Mouse (Mus musculus): Measurements from ENCODE around the gene Tmem201. TPM values are rescaled to one million over a fixed set of nuclear protein-coding genes. Genes with fewer than 3 reads are reported as not detected.
"Not testable (repeated sequence)": the region's sequence is repeated elsewhere in the genome, so short reads cannot be mapped to it uniquely, and the experiment has no call there.

Tmem201 gene
- polyA plus RNA-seq, 1 experiment = 15.7 TPM

GRCm38 (mm10) chr4:149759517-149759916, 21.7 kb upstream of the Tmem201 start:
- H3K27ac ChIP-seq (ENCODE audit: control insufficient read depth, insufficient read depth, low read depth, low read length) = no peak overlapping the region
- H3K36me3 ChIP-seq (ENCODE audit: control insufficient read depth, insufficient read depth, low read length) = no peaks in the 10 kb centered on the region; the same call in none of the 2 replicates
- H3K27me3 ChIP-seq (ENCODE audit: control insufficient read depth, insufficient read depth, low read length) = no peaks in the 10 kb centered on the region
- TF ChIP-seq CTCF (IDR thresholded peaks at IDR 0.05; ENCODE audit: control insufficient read depth, insufficient read depth, insufficient replicate concordance, low read depth, low read length) (no peak), POLR2A (IDR thresholded peaks at IDR 0.05; ENCODE audit: control insufficient read depth, low read depth, low read length) (no peak)
- H3K4me1 ChIP-seq (ENCODE audit: control insufficient read depth, insufficient read depth, low read length) = no peaks in the 10 kb centered on the region
- H3K4me3 ChIP-seq (ENCODE audit: control insufficient read depth, low read depth, low read length) = no peak overlapping the region

GRCm38 (mm10) chr4:149758423-149758822, 20.6 kb upstream of the Tmem201 start:
- no peaks in the 10 kb centered on the region; the same call in none of the 2 replicates for H3K36me3 ChIP-seq (ENCODE audit: control insufficient read depth, insufficient read depth, low read length)
- H3K27me3 ChIP-seq (ENCODE audit: control insufficient read depth, insufficient read depth, low read length) = no peaks in the 10 kb centered on the region
- no peak overlapping the region for H3K27ac ChIP-seq (ENCODE audit: control insufficient read depth, insufficient read depth, low read depth, low read length)
- no peak for TF ChIP-seq POLR2A (IDR thresholded peaks at IDR 0.05; ENCODE audit: control insufficient read depth, low read depth, low read length)
- no peak for TF ChIP-seq CTCF (IDR thresholded peaks at IDR 0.05; ENCODE audit: control insufficient read depth, insufficient read depth, insufficient replicate concordance, low read depth, low read length)
- no peak overlapping the region for H3K4me3 ChIP-seq (ENCODE audit: control insufficient read depth, low read depth, low read length)
- no peaks in the 10 kb centered on the region for H3K4me1 ChIP-seq (ENCODE audit: control insufficient read depth, insufficient read depth, low read length)

- H3K27me3 ChIP-seq (ENCODE audit: control insufficient read depth, insufficient read depth, low read length); H3K4me3 ChIP-seq (ENCODE audit: control insufficient read depth, low read depth, low read length); H3K36me3 ChIP-seq (ENCODE audit: control insufficient read depth, insufficient read depth, low read length); H3K27ac ChIP-seq (ENCODE audit: control insufficient read depth, insufficient read depth, low read depth, low read length); H3K4me1 ChIP-seq (ENCODE audit: control insufficient read depth, insufficient read depth, low read length): not testable (repeated sequence)
Measured at GRCm38 (mm10) chr4:149756546-149756945, 18.7 kb upstream of the Tmem201 start.

- H3K4me3 ChIP-seq (ENCODE audit: control insufficient read depth, low read depth, low read length) = no peak overlapping the region
Measured at GRCm38 (mm10) chr4:149752836-149753235, 15.0 kb upstream of the Tmem201 start.

GRCm38 (mm10) chr4:149752124-149752799, 14.4 kb upstream of the Tmem201 start:
- no peak for TF ChIP-seq POLR2A (IDR thresholded peaks at IDR 0.05; ENCODE audit: control insufficient read depth, low read depth, low read length)
- TF ChIP-seq CTCF (IDR thresholded peaks at IDR 0.05; ENCODE audit: control insufficient read depth, insufficient read depth, insufficient replicate concordance, low read depth, low read length) = peak; percentile 48; the same call in 1 of the 2 replicates
- Histone ChIP-seq H3K4me3 (ENCODE audit: control insufficient read depth, low read depth, low read length) (no peak overlapping the region), H3K27me3 (ENCODE audit: control insufficient read depth, insufficient read depth, low read length) (no peaks in the 10 kb centered on the region), H3K4me1 (ENCODE audit: control insufficient read depth, insufficient read depth, low read length) (no peaks in the 10 kb centered on the region), H3K36me3 (ENCODE audit: control insufficient read depth, insufficient read depth, low read length) (peaks cover 1% of the 10 kb centered on the region), H3K27ac (ENCODE audit: control insufficient read depth, insufficient read depth, low read depth, low read length) (no peak overlapping the region)

More at GRCm38 (mm10) chr4:149752836-149753235, 15.0 kb upstream of the Tmem201 start:
- TF ChIP-seq POLR2A (IDR thresholded peaks at IDR 0.05; ENCODE audit: control insufficient read depth, low read depth, low read length) = no peak
- TF ChIP-seq CTCF (IDR thresholded peaks at IDR 0.05; ENCODE audit: control insufficient read depth, insufficient read depth, insufficient replicate concordance, low read depth, low read length) = no peak
- H3K4me1 ChIP-seq (ENCODE audit: control insufficient read depth, insufficient read depth, low read length) = no peaks in the 10 kb centered on the region
- no peak overlapping the region for H3K27ac ChIP-seq (ENCODE audit: control insufficient read depth, insufficient read depth, low read depth, low read length)
- no peaks in the 10 kb centered on the region for H3K27me3 ChIP-seq (ENCODE audit: control insufficient read depth, insufficient read depth, low read length)
- H3K36me3 ChIP-seq (ENCODE audit: control insufficient read depth, insufficient read depth, low read length) = peaks cover 1% of the 10 kb centered on the region

- H3K4me3 ChIP-seq (ENCODE audit: control insufficient read depth, low read depth, low read length) = no peak overlapping the region
- no peak overlapping the region for H3K27ac ChIP-seq (ENCODE audit: control insufficient read depth, insufficient read depth, low read depth, low read length)
- no peaks in the 10 kb centered on the region for H3K27me3 ChIP-seq (ENCODE audit: control insufficient read depth, insufficient read depth, low read length)
- no peaks in the 10 kb centered on the region for H3K4me1 ChIP-seq (ENCODE audit: control insufficient read depth, insufficient read depth, low read length)
- TF ChIP-seq POLR2A (IDR thresholded peaks at IDR 0.05; ENCODE audit: control insufficient read depth, low read depth, low read length) (no peak), CTCF (IDR thresholded peaks at IDR 0.05; ENCODE audit: control insufficient read depth, insufficient read depth, insufficient replicate concordance, low read depth, low read length) (no peak)
- H3K36me3 ChIP-seq (ENCODE audit: control insufficient read depth, insufficient read depth, low read length) = 0 out of 2 replicates have a peak, but pooled peaks cover 1% of the 10 kb centered on the region
Measured at GRCm38 (mm10) chr4:149750671-149751070, 12.8 kb upstream of the Tmem201 start.

GRCm38 (mm10) chr4:149749663-149750015, 11.8 kb upstream of the Tmem201 start:
- not testable (repeated sequence) for H3K4me1 ChIP-seq (ENCODE audit: control insufficient read depth, insufficient read depth, low read length); H3K4me3 ChIP-seq (ENCODE audit: control insufficient read depth, low read depth, low read length); H3K36me3 ChIP-seq (ENCODE audit: control insufficient read depth, insufficient read depth, low read length); H3K27me3 ChIP-seq (ENCODE audit: control insufficient read depth, insufficient read depth, low read length); H3K27ac ChIP-seq (ENCODE audit: control insufficient read depth, insufficient read depth, low read depth, low read length)
